Mouse (Mus musculus): ENCODE results near the gene Nup210.

GRCm38 (mm10) chr6:91028256-91028655 is 88.4 kb downstream of the Nup210 start:
- TF ChIP-seq BHLHE40 (IDR thresholded peaks at IDR 0.05; ENCODE audit: borderline replicate concordance, low read depth, low read length) (no peak), EP300 (IDR thresholded peaks at IDR 0.05; ENCODE audit: low read depth in 1 of 2, low read length in 2 of 2) (no peak), CTCF (IDR thresholded peaks at IDR 0.05 in 2 of 3, conservative IDR thresholded peaks at IDR 0.05 in 1 of 3; ENCODE audit: control insufficient read depth in 1 of 3, insufficient read depth in 1 of 3, low read depth in 2 of 3, low read length in 3 of 3, poor library complexity in 1 of 3, severe bottlenecking in 1 of 3) (peak in 2 of 3 experiments; percentile 22 to 32; a peak in 2 of 6 replicates), TBP (IDR thresholded peaks at IDR 0.05; ENCODE audit: low read depth, low read length) (no peak), ETS1 (IDR thresholded peaks at IDR 0.05; ENCODE audit: low read depth, low read length) (no peak), MAFK (IDR thresholded peaks at IDR 0.05; ENCODE audit: borderline replicate concordance, low read depth, low read length) (no peak), ZMIZ1 (IDR thresholded peaks at IDR 0.05; ENCODE audit: low read depth, low read length) (no peak), NELFE (IDR thresholded peaks at IDR 0.05; ENCODE audit: low read depth, low read length) (no peak), POLR2A (IDR thresholded peaks at IDR 0.05; ENCODE audit: control insufficient read depth in 1 of 2, insufficient read depth in 1 of 2, low read depth in 1 of 2, low read length in 2 of 2, poor library complexity in 1 of 2) (no peak), KAT2A (conservative IDR thresholded peaks at IDR 0.05; ENCODE audit: low read depth, low read length) (no peak), UBTF (IDR thresholded peaks at IDR 0.05; ENCODE audit: borderline replicate concordance, insufficient read depth, low read depth, low read length) (no peak), MXI1 (IDR thresholded peaks at IDR 0.05; ENCODE audit: low read depth, low read length) (no peak), E2F4 (IDR thresholded peaks at IDR 0.05; ENCODE audit: borderline replicate concordance, low read depth, low read length) (no peak), CHD2 (IDR thresholded peaks at IDR 0.05; ENCODE audit: low read length) (no peak)
